Mouse (Mus musculus) thymus, postnatal 10 days (tissue): ENCODE measurements around the gene Slc39a11.
"Not testable (repeated sequence)": the region's sequence is repeated elsewhere in the genome, so short reads cannot be mapped to it uniquely, and the experiment has no call there.

ENCODE experiments used
- DNase-seq, 2 experiments: peaks; one replicate each; pipeline ENCODE4 v3.0.0; 2021; ENCODE audit warnings: low spot score in 2 of 2

The Slc39a11 gene

GRCm38 (mm10) chr11:113600526-113601245 is 49.2 kb downstream of the Slc39a11 start:
- DNase-seq: no peak

- DNase-seq: no peak
These were observed 52.2 kb downstream of the Slc39a11 start for GRCm38 (mm10) chr11:113597632-113598031.

GRCm38 (mm10) chr11:113595144-113595543 is 54.7 kb downstream of the Slc39a11 start:
- DNase-seq: no peak

- no peak for DNase-seq
These were observed 60.9 kb downstream of the Slc39a11 start for GRCm38 (mm10) chr11:113588936-113589335.

- DNase-seq: no peak
These were observed 63.5 kb downstream of the Slc39a11 start for GRCm38 (mm10) chr11:113586423-113586822.

- no peak for DNase-seq
These were observed 65.8 kb downstream of the Slc39a11 start for GRCm38 (mm10) chr11:113583879-113584661.

GRCm38 (mm10) chr11:113577221-113577620 is 72.7 kb downstream of the Slc39a11 start:
- no peak for DNase-seq

- DNase-seq: no peak
These were observed 77.2 kb downstream of the Slc39a11 start for GRCm38 (mm10) chr11:113572641-113573040.

GRCm38 (mm10) chr11:113571616-113572015 is 78.3 kb downstream of the Slc39a11 start:
- DNase-seq: no peak

- DNase-seq: no peak
These were observed 80.9 kb downstream of the Slc39a11 start for GRCm38 (mm10) chr11:113568999-113569398.

GRCm38 (mm10) chr11:113567926-113568325 is 82.0 kb downstream of the Slc39a11 start:
- DNase-seq: not testable (repeated sequence)

GRCm38 (mm10) chr11:113565006-113565995 is 84.6 kb downstream of the Slc39a11 start:
- peak; percentile 77 to 81 for DNase-seq

GRCm38 (mm10) chr11:113562326-113562725 is 87.6 kb downstream of the Slc39a11 start:
- no peak for DNase-seq

GRCm38 (mm10) chr11:113560150-113560549 is 89.7 kb downstream of the Slc39a11 start:
- no peak for DNase-seq

GRCm38 (mm10) chr11:113558505-113558904 is 91.4 kb downstream of the Slc39a11 start:
- no peak for DNase-seq

- peak in 1 of 2 experiments; percentile 32 for DNase-seq
These were observed 93.7 kb downstream of the Slc39a11 start for GRCm38 (mm10) chr11:113556142-113556541.

- no peak for DNase-seq
These were observed 95.0 kb downstream of the Slc39a11 start for GRCm38 (mm10) chr11:113554701-113555360.

- no peak for DNase-seq
These were observed 95.7 kb downstream of the Slc39a11 start for GRCm38 (mm10) chr11:113554194-113554593.

GRCm38 (mm10) chr11:113553605-113554004 is 96.3 kb downstream of the Slc39a11 start:
- DNase-seq: no peak

GRCm38 (mm10) chr11:113552539-113552938 is 97.3 kb downstream of the Slc39a11 start:
- DNase-seq: no peak

- DNase-seq: no peak
These were observed 103.5 kb downstream of the Slc39a11 start for GRCm38 (mm10) chr11:113546217-113546877.
